Mouse (Mus musculus) testis, adult 2 months (tissue): ENCODE results near the gene C1galt1c1.

Source experiments
- CTCF ChIP-seq: fragments of 200-500 bp; IDR thresholded peaks from 2 replicates; pipeline ENCODE4 v1.5.1; 2012; ENCODE audit warnings: low read depth, mild to moderate bottlenecking, inconsistent platforms, low read length, moderate library complexity; ENCODE audit not compliant: control insufficient read depth, insufficient read depth, insufficient replicate concordance
- POLR2A ChIP-seq: fragments of 200-500 bp; IDR thresholded peaks from 2 replicates; pipeline ENCODE4 v1.6.1; 2012; ENCODE audit warnings: low read depth, mild to moderate bottlenecking, inconsistent platforms, low read length, moderate library complexity; ENCODE audit not compliant: control insufficient read depth

GRCm38 (mm10) chrX:38591749-38592148 lies 43.1 kb downstream of the C1galt1c1 start:
- TF ChIP-seq CTCF, result no peak
- no peak for TF ChIP-seq POLR2A
